Mouse (Mus musculus) lung, postnatal 25 days (tissue): ENCODE data around the gene Fads1.

Experiments used
- DNase-seq: peaks from one replicate; pipeline ENCODE4 v3.0.0; 2022; ENCODE audit warnings: low spot score

The Fads1 gene

GRCm38 (mm10) chr19:10176941-10177372 lies 5.7 kb upstream of the Fads1 start:
- peak; percentile 39 for DNase-seq

GRCm38 (mm10) chr19:10181225-10181624 lies 1.5 kb upstream of the Fads1 start:
- DNase-seq, result no peak

GRCm38 (mm10) chr19:10182142-10182541 lies 546 bp upstream of the Fads1 start:
- no peak for DNase-seq

- DNase-seq, result peak; percentile 79
These were observed 753 bp downstream of the Fads1 start for GRCm38 (mm10) chr19:10183299-10183983.

DNA sequence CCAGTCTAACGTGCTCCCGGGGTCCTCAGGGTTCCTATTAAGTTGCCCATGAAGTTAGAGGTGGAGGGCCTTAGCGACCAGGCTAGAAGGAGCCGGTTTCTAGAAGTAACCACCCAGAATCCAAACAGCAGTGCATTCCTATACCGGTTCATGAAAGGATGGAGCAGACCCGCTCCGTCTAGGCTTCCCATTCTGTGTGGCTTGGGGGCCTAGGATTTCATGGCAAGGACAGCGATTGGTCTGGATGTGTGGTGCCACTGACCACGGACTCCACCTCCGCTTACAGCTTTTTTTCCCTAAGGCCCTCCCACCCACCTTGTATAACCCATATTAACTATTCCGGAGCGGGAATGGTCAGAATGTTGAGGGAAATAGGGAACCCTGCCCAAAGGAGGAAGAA lies 1.4 kb downstream of the Fads1 start:
- DNase-seq, result peak; percentile 51

GRCm38 (mm10) chr19:10185876-10186275 lies 3.2 kb downstream of the Fads1 start:
- no peak for DNase-seq

GRCm38 (mm10) chr19:10186569-10186968 lies 3.9 kb downstream of the Fads1 start:
- no peak for DNase-seq

- DNase-seq, result no peak
These were observed 5.7 kb downstream of the Fads1 start for GRCm38 (mm10) chr19:10188281-10188811.

DNA sequence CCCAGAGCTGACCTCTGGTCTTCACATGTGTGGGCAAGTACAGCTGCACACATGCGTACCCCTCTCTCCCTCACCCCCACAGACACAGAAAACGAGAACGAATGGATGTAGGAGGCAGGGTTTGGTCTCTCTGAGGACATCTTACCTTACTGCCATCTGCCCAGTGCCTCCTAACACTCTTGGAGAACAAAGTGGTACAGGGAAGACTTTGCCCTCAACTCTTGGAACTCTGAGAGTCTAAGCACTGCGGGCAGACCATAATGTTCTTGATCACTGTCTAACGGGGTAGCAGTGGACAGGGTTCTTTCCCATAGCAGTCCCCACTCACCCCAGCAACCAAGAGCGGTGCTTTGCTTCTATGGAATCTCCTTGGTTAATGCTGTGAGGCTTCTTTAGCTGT lies 6.3 kb downstream of the Fads1 start:
- DNase-seq, result no peak

DNA sequence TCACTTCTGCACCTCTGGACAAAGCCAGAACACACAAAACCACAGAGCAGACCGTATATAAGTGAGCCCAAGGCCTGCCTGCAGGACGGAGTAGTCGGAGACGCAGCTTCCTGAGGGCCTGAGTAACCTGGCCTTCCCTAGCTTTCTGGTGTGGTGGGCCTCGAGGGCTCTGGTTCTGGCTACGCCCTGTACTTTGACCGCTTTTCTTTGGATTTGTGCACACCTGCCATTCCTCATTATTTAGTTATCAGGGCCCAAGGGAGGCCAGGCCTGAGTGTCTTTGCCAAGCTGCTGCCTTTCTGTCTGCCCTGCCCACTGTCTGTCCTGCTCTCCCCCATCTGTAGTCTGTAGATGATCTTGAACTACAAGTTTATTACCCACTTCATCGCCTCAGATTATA lies 7.3 kb downstream of the Fads1 start:
- no peak for DNase-seq

DNA sequence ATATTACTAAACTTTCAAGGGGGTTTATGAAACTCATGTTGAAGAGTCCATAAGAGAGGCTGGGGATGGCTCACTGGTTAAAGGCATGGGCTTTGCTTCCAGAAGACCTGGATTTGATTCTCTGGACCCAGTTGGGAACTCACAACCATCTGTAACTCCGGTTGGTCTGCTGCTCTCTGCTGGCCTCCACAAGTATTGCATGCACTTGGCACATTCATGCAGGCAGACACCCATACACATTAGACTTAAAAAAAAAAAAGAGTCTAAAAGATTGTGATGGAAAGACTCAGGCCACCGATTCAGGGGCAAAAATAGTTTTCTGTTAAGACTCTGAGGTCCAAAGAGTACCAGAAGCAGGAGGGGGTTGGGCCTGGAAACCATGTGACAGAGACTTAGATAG lies 8.1 kb downstream of the Fads1 start:
- DNase-seq, result peak; percentile 70

GRCm38 (mm10) chr19:10191326-10191725 lies 8.6 kb downstream of the Fads1 start:
- no peak for DNase-seq

DNA sequence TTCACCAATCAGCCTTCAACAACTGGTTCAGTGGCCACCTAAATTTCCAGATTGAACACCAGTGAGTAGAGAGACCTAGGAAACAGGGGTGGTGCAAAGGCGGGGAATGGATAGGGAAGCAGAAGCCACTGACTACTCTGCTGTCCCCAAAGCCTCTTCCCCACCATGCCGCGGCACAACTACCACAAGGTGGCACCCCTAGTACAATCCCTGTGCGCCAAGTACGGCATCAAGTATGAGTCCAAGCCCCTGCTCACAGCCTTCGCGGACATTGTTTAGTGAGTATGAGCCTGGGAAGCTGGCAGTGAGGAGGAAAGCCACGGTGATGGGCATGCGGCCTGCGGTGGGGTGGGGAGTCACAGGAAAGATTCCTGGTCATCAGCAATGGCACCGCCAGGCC lies 11.6 kb downstream of the Fads1 start:
- no peak for DNase-seq

DNA sequence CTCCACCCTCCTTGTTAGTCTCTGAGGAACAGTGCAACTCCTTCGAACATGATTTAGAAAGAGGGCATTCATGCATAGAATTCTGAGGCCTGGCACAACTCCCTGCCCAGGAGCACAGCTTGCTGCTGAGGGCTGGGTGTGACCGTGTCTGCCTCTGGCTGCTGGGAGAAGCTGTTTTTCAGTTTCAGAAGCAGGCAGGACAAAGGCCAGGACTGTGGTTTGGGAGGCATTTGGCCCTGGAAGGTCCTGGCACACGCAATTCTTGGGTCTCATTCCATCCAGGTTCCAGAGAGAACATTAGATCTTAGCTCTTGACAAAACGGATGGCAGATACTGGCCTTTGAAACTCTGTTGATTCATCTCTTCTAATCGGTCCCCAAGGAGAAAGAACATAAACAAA lies 12.6 kb downstream of the Fads1 start:
- DNase-seq, result no peak

- no peak for DNase-seq
These were observed 14.4 kb downstream of the Fads1 start for GRCm38 (mm10) chr19:10197130-10197529.

- DNase-seq, result no peak
These were observed 15.6 kb downstream of the Fads1 start for GRCm38 (mm10) chr19:10198286-10198685.

DNA sequence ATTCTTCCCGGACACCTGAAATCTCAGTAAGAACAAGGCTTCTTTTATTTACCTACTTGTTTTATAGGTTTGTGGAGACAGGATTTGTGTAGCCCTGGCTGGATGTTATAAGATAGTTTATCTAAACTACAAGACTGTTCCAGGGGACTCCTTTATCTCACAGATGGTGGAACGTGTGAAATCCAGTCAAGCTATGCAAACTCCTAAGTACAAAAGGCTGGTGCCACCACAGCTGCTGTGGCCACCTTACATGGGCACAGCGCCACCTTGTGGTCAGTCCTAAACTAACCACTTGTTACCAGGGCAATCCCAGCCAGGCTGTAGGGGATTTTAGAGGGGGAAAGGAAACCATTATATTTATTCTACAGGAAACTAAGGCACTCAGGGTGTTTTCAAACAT lies 16.0 kb downstream of the Fads1 start:
- DNase-seq, result peak; percentile 73

DNA sequence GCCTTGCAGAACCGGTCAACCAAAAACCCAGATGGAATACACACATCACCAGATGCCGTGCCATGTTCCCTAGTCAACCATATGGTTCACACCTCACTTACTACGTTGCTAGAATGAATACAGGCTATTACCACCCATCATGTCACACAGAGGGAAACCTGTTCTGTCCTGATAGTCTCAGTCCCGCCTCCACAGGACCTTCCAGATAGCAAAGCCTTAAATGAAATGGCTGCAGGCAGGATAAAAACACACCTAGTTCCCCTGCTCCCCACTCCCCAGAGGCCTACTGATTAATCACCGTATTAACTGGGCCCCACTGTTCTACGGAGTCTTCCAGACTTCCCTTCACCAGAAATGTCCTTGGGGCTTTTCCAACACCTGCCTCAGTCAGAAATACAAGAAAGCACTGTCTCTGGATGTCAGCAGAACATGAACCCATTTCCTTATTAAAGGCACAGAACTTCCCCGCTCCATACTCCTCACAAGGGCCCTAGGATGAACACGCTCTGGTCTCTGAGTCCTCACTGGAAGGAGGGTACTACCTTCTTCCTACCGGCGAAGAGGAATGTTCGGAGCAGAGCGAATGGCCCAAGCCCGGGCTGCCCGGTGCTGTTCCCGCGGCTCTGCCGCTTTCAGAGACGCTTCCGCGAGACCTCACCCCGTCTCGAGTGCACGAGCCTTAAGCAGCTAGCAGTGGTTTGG lies 20.6 kb downstream of the Fads1 start:
- no peak for DNase-seq

GRCm38 (mm10) chr19:10203848-10204615 lies 21.3 kb downstream of the Fads1 start, which contains the start of the genes Tmem258 and Fen1:
Gene Tmem258, plus strand, starts transcription at chr19:10204014.
Gene Fen1, minus strand, starts transcription at chr19:10204169.
- peak; percentile 92 for DNase-seq

GRCm38 (mm10) chr19:10204616-10205001 lies 21.9 kb downstream of the Fads1 start:
- DNase-seq, result peak; percentile 86

GRCm38 (mm10) chr19:10205051-10205450 lies 22.4 kb downstream of the Fads1 start:
- DNase-seq, result no peak

DNA sequence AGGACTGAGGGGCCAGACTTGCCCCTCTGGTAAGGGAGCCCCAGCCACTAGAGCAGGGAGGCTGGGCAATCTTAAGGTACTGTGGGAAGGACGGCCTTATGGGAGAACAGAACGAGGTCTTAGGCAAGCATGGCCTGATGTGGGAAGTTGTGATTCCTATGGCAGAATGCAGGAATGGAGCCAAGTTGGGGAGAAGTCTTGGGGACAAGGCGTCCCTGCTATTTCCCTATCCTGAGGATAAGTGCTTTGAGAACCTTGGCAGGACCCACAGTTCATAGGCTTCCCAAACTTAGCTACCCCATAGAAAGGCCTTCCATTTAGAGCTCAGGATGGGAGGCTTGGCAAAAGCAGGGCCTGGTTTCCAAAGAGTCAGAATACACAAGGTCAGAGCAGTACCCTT lies 26.2 kb downstream of the Fads1 start:
- no peak for DNase-seq

DNA sequence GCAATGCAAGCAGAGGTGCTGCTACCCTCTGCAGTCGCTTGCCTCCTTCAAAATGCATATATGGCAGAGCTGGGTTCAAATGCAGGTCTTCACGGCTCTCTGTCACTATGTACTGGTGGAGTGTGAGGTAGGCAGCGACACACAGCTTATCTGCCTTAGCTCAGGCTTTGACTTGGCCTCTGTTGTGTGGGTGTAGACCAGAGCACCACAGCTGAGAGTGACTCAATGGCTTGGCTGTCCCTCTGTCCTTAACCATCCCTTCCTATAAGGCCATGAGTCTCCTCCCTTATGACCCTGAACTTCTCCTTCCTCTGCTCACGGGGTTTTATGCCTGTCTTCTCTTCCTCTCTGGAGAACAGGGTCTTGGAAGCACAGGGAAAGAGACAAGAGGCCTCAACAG lies 28.2 kb downstream of the Fads1 start:
- DNase-seq, result no peak
